Mouse (Mus musculus): ENCODE data around the gene Kdm5a.

GRCm38 (mm10) chr6:120403936-120404335 lies 40.0 kb downstream of the Kdm5a start:
- TF ChIP-seq SRF (IDR thresholded peaks at IDR 0.05; ENCODE audit: control insufficient read depth, insufficient read length, low read depth) (no peak), POLR2A (IDR thresholded peaks at IDR 0.05; ENCODE audit: insufficient read length, low read depth) (no peak), POLR2AphosphoS2 (IDR thresholded peaks at IDR 0.05; ENCODE audit: insufficient read length, low read depth) (no peak), E2F4 (IDR thresholded peaks at IDR 0.05; ENCODE audit: insufficient read depth) (no peak), USF1 (IDR thresholded peaks at IDR 0.05; ENCODE audit: low read depth) (no peak), CEBPB (IDR thresholded peaks at IDR 0.05; ENCODE audit: insufficient read depth, poor library complexity, severe bottlenecking) (no peak), MAX (IDR thresholded peaks at IDR 0.05; ENCODE audit: low read depth) (no peak)
